Mouse (Mus musculus): ENCODE results near the gene Olfr146. TPM values are rescaled to one million over a fixed set of nuclear protein-coding genes. Genes with fewer than 3 reads are reported as not detected.

The Olfr146 gene
- polyA plus RNA-seq (2016; fragmentation: Nextera tagmentation; extraction: Ambion mirVana): not detected in 2 replicates

GRCm38 (mm10) chr9:39023277-39023676 lies at the start of gene Olfr146:
TSS of gene Olfr146 (minus strand) at chr9:39023377.
- no peaks in the 10 kb centered on the region for H3K36me3 ChIP-seq
- no peak within 1 kb of the TSS for H3K27ac ChIP-seq
- no peak within 1 kb of the TSS for H3K4me2 ChIP-seq (replicated peaks)
- H3K27me3 ChIP-seq (replicated peaks): no peaks in the 10 kb centered on the region
- H3K4me1 ChIP-seq: no peaks in the 10 kb centered on the region
- no peak within 1 kb of the TSS for H3K9ac ChIP-seq
- 90% methylated on average over 1 of the region's 1 CpGs for WGBS
- H3K4me3 ChIP-seq: no peak within 1 kb of the TSS
- H3K9me3 ChIP-seq: no peaks in the 10 kb centered on the region
- no peak for ATAC-seq (ENCODE audit: low FRiP score, low read depth)

GRCm38 (mm10) chr9:39064851-39065250 lies 41.7 kb upstream of the Olfr146 start, which contains the start of gene Olfr937:
TSS of gene Olfr937 (minus strand) at chr9:39064951.
- H3K4me1 ChIP-seq: no peaks in the 10 kb centered on the region
- H3K9ac ChIP-seq: no peak within 1 kb of the TSS
- no peaks in the 10 kb centered on the region for H3K27me3 ChIP-seq (replicated peaks)
- ATAC-seq (ENCODE audit: low FRiP score, low read depth): no peak
- no peaks in the 10 kb centered on the region for H3K9me3 ChIP-seq
- H3K4me2 ChIP-seq (replicated peaks): no peak within 1 kb of the TSS
- H3K36me3 ChIP-seq: no peaks in the 10 kb centered on the region
- H3K27ac ChIP-seq: no peak within 1 kb of the TSS
- no peak within 1 kb of the TSS for H3K4me3 ChIP-seq
- 86% methylated on average over 1 of the region's 1 CpGs for WGBS

GRCm38 (mm10) chr9:38999583-38999982 lies 23.6 kb downstream of the Olfr146 start, which contains the start of gene Olfr935:
TSS of gene Olfr935 (minus strand) at chr9:38999683.
- Histone ChIP-seq H3K4me3 (no peak within 1 kb of the TSS), H3K27ac (no peak within 1 kb of the TSS), H3K4me2 (replicated peaks) (no peak within 1 kb of the TSS), H3K4me1 (no peaks in the 10 kb centered on the region), H3K36me3 (no peaks in the 10 kb centered on the region), H3K27me3 (replicated peaks) (no peaks in the 10 kb centered on the region), H3K9me3 (no peaks in the 10 kb centered on the region), H3K9ac (no peak within 1 kb of the TSS)
- 76% methylated on average over 2 of the region's 2 CpGs for WGBS
- no peak for ATAC-seq (ENCODE audit: low FRiP score, low read depth)

DNA sequence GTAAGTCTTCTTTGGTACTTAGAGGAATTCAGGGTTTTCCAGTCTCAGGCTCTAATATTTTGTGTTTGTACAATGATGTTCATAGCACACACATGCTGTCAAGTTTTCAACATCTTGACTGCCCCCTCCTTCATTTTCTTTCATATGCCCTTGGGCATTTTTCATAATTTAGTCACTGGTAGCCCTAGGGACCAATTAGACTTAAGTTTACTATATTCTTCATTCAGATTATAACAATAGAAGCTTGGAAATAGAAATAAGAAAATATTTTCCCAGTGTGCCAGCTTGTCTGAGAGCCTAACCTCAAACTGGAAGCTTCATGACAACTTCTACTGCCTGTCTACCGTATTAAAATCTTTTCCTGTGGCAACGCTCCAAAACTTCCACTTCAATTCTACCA lies 35.0 kb downstream of the Olfr146 start, which contains the start of gene Olfr934:
TSS of gene Olfr934 (minus strand) at position 101 of the 400 bp plus-strand sequence.
- Histone ChIP-seq H3K27ac (no peak within 1 kb of the TSS), H3K4me1 (no peaks in the 10 kb centered on the region), H3K9me3 (no peaks in the 10 kb centered on the region), H3K27me3 (replicated peaks) (no peaks in the 10 kb centered on the region), H3K36me3 (no peaks in the 10 kb centered on the region), H3K4me3 (no peak within 1 kb of the TSS), H3K9ac (no peak within 1 kb of the TSS), H3K4me2 (replicated peaks) (no peak within 1 kb of the TSS)
- ATAC-seq (ENCODE audit: low FRiP score, low read depth): no peak
- 90% methylated on average over 2 of the region's 2 CpGs for WGBS

- 78% methylated on average over 4 of the region's 4 CpGs for WGBS
- H3K27ac ChIP-seq: no peak within 1 kb of the TSS
- H3K4me2 ChIP-seq (replicated peaks): no peak within 1 kb of the TSS
- H3K9me3 ChIP-seq: no peaks in the 10 kb centered on the region
- H3K4me1 ChIP-seq: no peaks in the 10 kb centered on the region
- H3K4me3 ChIP-seq: no peak within 1 kb of the TSS
- H3K27me3 ChIP-seq (replicated peaks): no peaks in the 10 kb centered on the region
- ATAC-seq (ENCODE audit: low FRiP score, low read depth): no peak
- no peak within 1 kb of the TSS for H3K9ac ChIP-seq
- H3K36me3 ChIP-seq: no peaks in the 10 kb centered on the region
Observed at GRCm38 (mm10) chr9:38972013-38972412, 51.2 kb downstream of the Olfr146 start, which contains the start of gene Olfr933. TSS of gene Olfr933 (plus strand) at chr9:38972313.

Small RNA genes lying within 50 kb of the gene (microRNA-seq; reads per million reads assigned to microRNA genes)
- gene Gm25529: not detected

Other genes with a start within 250 kb of the Olfr146 start
- not detected in 2 replicates for gene Olfr922, start 208.8 kb downstream of the Olfr146 start, polyA plus RNA-seq (2016; fragmentation: Nextera tagmentation; extraction: Ambion mirVana)
- not detected in 2 replicates for gene Olfr923, start 196.8 kb downstream of the Olfr146 start, polyA plus RNA-seq (2016; fragmentation: Nextera tagmentation; extraction: Ambion mirVana)
- not detected in 2 replicates for gene Olfr924, start 178.9 kb downstream of the Olfr146 start, polyA plus RNA-seq (2016; fragmentation: Nextera tagmentation; extraction: Ambion mirVana)
- gene Olfr26, start 168.3 kb downstream of the Olfr146 start, polyA plus RNA-seq (2016; fragmentation: Nextera tagmentation; extraction: Ambion mirVana): not detected in 2 replicates
- not detected in 2 replicates for gene Olfr926, start 146.3 kb downstream of the Olfr146 start, polyA plus RNA-seq (2016; fragmentation: Nextera tagmentation; extraction: Ambion mirVana)
- gene Olfr930, start 93.6 kb downstream of the Olfr146 start, polyA plus RNA-seq (2016; fragmentation: Nextera tagmentation; extraction: Ambion mirVana): not detected in 2 replicates
- not detected in 2 replicates for gene Olfr933, start 51.1 kb downstream of the Olfr146 start, polyA plus RNA-seq (2016; fragmentation: Nextera tagmentation; extraction: Ambion mirVana)
- not detected in 2 replicates for gene Olfr934, start 35.1 kb downstream of the Olfr146 start, polyA plus RNA-seq (2016; fragmentation: Nextera tagmentation; extraction: Ambion mirVana)
- gene Olfr935, start 23.7 kb downstream of the Olfr146 start, polyA plus RNA-seq (2016; fragmentation: Nextera tagmentation; extraction: Ambion mirVana): not detected in 2 replicates
- not detected in 2 replicates for gene Olfr937, start 41.6 kb upstream of the Olfr146 start, polyA plus RNA-seq (2016; fragmentation: Nextera tagmentation; extraction: Ambion mirVana)
- gene Olfr938, start 55.5 kb upstream of the Olfr146 start, polyA plus RNA-seq (2016; fragmentation: Nextera tagmentation; extraction: Ambion mirVana): not detected in 2 replicates
- not detected in 2 replicates for gene Olfr27, start 104.8 kb upstream of the Olfr146 start, polyA plus RNA-seq (2016; fragmentation: Nextera tagmentation; extraction: Ambion mirVana)
- not detected in 2 replicates for gene Olfr943, start 142.9 kb upstream of the Olfr146 start, polyA plus RNA-seq (2016; fragmentation: Nextera tagmentation; extraction: Ambion mirVana)
- gene Olfr944, start 178.5 kb upstream of the Olfr146 start, polyA plus RNA-seq (2016; fragmentation: Nextera tagmentation; extraction: Ambion mirVana): not detected in 2 replicates
- gene Olfr1537, start 226.6 kb upstream of the Olfr146 start, polyA plus RNA-seq (2016; fragmentation: Nextera tagmentation; extraction: Ambion mirVana): not detected in 2 replicates